Mouse (Mus musculus) MEL (cell line): ENCODE data around the gene Enc1. TPM values are rescaled to one million over a fixed set of nuclear protein-coding genes. Genes with fewer than 3 reads are reported as not detected.

Source experiments
- DNase-seq: peaks from one replicate; pipeline ENCODE4 v3.0.0; 2011; ENCODE audit warnings: low read depth, low spot score
- H3K27ac ChIP-seq: 2 replicates; pipeline ENCODE4 v1.5.1; 2012; ENCODE audit warnings: low read depth, mild to moderate bottlenecking, control low read depth, low read length, moderate library complexity; ENCODE audit not compliant: control insufficient read depth
- H3K27me3 ChIP-seq, 2 experiments: fragments of 150-350 bp in 1 of 2; sonication (generic) in 1 of 2; 2 replicates each; pipeline ENCODE4 v1.6.1; 2012; ENCODE audit warnings: low read length in 2 of 2, mild to moderate bottlenecking in 2 of 2, improper control_type of control experiment in 1 of 2, moderate library complexity in 1 of 2; ENCODE audit not compliant: insufficient read depth in 2 of 2, control insufficient read depth in 1 of 2
- H3K36me3 ChIP-seq, 2 experiments: 2 replicates each; pipeline ENCODE4 v1.6.1; 2012 to 2014; ENCODE audit warnings: low read length in 2 of 2, improper control_type of control experiment in 1 of 2, inconsistent platforms in 1 of 2, mild to moderate bottlenecking in 1 of 2; ENCODE audit not compliant: insufficient read depth in 2 of 2, control insufficient read depth in 1 of 2
- H3K4me1 ChIP-seq, 2 experiments: fragments of 150-350 bp in 1 of 2; sonication (generic) in 1 of 2; 2 replicates each; pipeline ENCODE4 v1.6.1; 2012; ENCODE audit warnings: low read length in 2 of 2, improper control_type of control experiment in 1 of 2, mild to moderate bottlenecking in 1 of 2; ENCODE audit not compliant: insufficient read depth in 2 of 2, control insufficient read depth in 1 of 2
- H3K4me3 ChIP-seq, 2 experiments: fragments of 150-350 bp in 1 of 2; sonication (generic) in 1 of 2; 2 replicates each; pipeline ENCODE4 v1.5.1; 2012; ENCODE audit warnings: low read depth in 2 of 2, low read length in 2 of 2, mild to moderate bottlenecking in 2 of 2, moderate library complexity in 2 of 2, control low read depth in 1 of 2, improper control_type of control experiment in 1 of 2; ENCODE audit not compliant: control insufficient read depth in 1 of 2, insufficient read depth in 1 of 2
- H3K79me2 ChIP-seq: 2 replicates; pipeline ENCODE4 v1.6.1; 2012; ENCODE audit warnings: mild to moderate bottlenecking, low read length, moderate library complexity; ENCODE audit not compliant: control insufficient read depth, poor library complexity, insufficient read depth
- H3K9ac ChIP-seq: 2 replicates; pipeline ENCODE4 v1.6.1; 2012; ENCODE audit warnings: low read depth, mild to moderate bottlenecking, control low read depth, low read length, moderate library complexity; ENCODE audit not compliant: control insufficient read depth, poor library complexity, severe bottlenecking
- H3K9me3 ChIP-seq: fragments of 150-350 bp; sonication (generic); replicated peaks from 2 replicates; pipeline ENCODE4 v1.6.1; 2012; ENCODE audit warnings: mild to moderate bottlenecking, low read length, improper control_type of control experiment, moderate library complexity; ENCODE audit not compliant: insufficient read depth
- CHD1 ChIP-seq: IDR thresholded peaks from 2 replicates; pipeline ENCODE4 v1.6.1; 2012; ENCODE audit warnings: low read depth, mild to moderate bottlenecking, inconsistent platforms, low read length, improper control_type of control experiment
- CHD2 ChIP-seq: IDR thresholded peaks from 2 replicates; pipeline ENCODE4 v1.6.1; 2011; ENCODE audit warnings: low read length, improper control_type of control experiment
- CTCF ChIP-seq, 3 experiments: IDR thresholded peaks in 2 of 3; conservative IDR thresholded peaks in 1 of 3; 2 replicates each; pipeline ENCODE4 v1.5.1; 2011 to 2012; ENCODE audit warnings: low read length in 3 of 3, low read depth in 2 of 3, mild to moderate bottlenecking in 2 of 3, improper control_type of control experiment in 1 of 3, inconsistent platforms in 1 of 3, mixed read lengths in 1 of 3, moderate library complexity in 1 of 3; ENCODE audit not compliant: control insufficient read depth in 1 of 3, insufficient read depth in 1 of 3, poor library complexity in 1 of 3, severe bottlenecking in 1 of 3
- EP300 ChIP-seq, 2 experiments: IDR thresholded peaks; 2 replicates each; pipeline ENCODE4 v1.6.1; 2011; ENCODE audit warnings: improper control_type of control experiment in 2 of 2, low read length in 2 of 2, low read depth in 1 of 2, mild to moderate bottlenecking in 1 of 2
- HCFC1 ChIP-seq: IDR thresholded peaks from 2 replicates; pipeline ENCODE4 v1.6.1; 2012; ENCODE audit warnings: low read depth, mild to moderate bottlenecking, inconsistent platforms, low read length, improper control_type of control experiment, moderate library complexity
- MAX ChIP-seq: IDR thresholded peaks from 2 replicates; pipeline ENCODE4 v1.6.1; 2011; ENCODE audit warnings: low read length, improper control_type of control experiment
- MAZ ChIP-seq: IDR thresholded peaks from 2 replicates; pipeline ENCODE4 v1.6.1; 2012; ENCODE audit warnings: low read depth, mild to moderate bottlenecking, inconsistent platforms, low read length, improper control_type of control experiment
- MYC ChIP-seq: IDR thresholded peaks from 2 replicates; pipeline ENCODE4 v1.6.1; 2011; ENCODE audit warnings: low read depth, mild to moderate bottlenecking, low read length, improper control_type of control experiment, moderate library complexity
- NRF1 ChIP-seq: IDR thresholded peaks from 2 replicates; pipeline ENCODE4 v1.6.1; 2014; ENCODE audit warnings: low read depth, mild to moderate bottlenecking, inconsistent platforms, low read length, improper control_type of control experiment, moderate library complexity; ENCODE audit not compliant: poor library complexity, insufficient read depth, severe bottlenecking
- POLR2A ChIP-seq, 2 experiments: IDR thresholded peaks; 2 replicates each; pipeline ENCODE4 v1.6.1; 2011 to 2012; ENCODE audit warnings: low read length in 2 of 2, mild to moderate bottlenecking in 2 of 2, control low read depth in 1 of 2, improper control_type of control experiment in 1 of 2, low read depth in 1 of 2, moderate library complexity in 1 of 2; ENCODE audit not compliant: control insufficient read depth in 1 of 2, insufficient read depth in 1 of 2, poor library complexity in 1 of 2
- POLR2AphosphoS5 ChIP-seq: IDR thresholded peaks from 2 replicates; pipeline ENCODE4 v1.6.1; 2012; ENCODE audit warnings: low read depth, borderline replicate concordance, mild to moderate bottlenecking, inconsistent platforms, low read length, moderate library complexity, mixed read lengths
- RCOR1 ChIP-seq: IDR thresholded peaks from 2 replicates; pipeline ENCODE4 v1.6.1; 2012; ENCODE audit warnings: low read depth, mild to moderate bottlenecking, inconsistent platforms, low read length, improper control_type of control experiment
- SMC3 ChIP-seq: IDR thresholded peaks from 2 replicates; pipeline ENCODE4 v1.6.1; 2011; ENCODE audit warnings: low read depth, low read length, improper control_type of control experiment
- TBP ChIP-seq: IDR thresholded peaks from 2 replicates; pipeline ENCODE4 v1.8.0; 2011; ENCODE audit warnings: low read depth, low read length, improper control_type of control experiment
- USF1 ChIP-seq: IDR thresholded peaks from 2 replicates; pipeline ENCODE4 v1.6.1; 2014; ENCODE audit warnings: low read depth, mild to moderate bottlenecking, inconsistent platforms, low read length, improper control_type of control experiment, moderate library complexity
- ZC3H11A ChIP-seq: IDR thresholded peaks from 2 replicates; pipeline ENCODE4 v1.6.1; 2012; ENCODE audit warnings: low read depth, mild to moderate bottlenecking, inconsistent platforms, low read length, improper control_type of control experiment
- ZMIZ1 ChIP-seq: IDR thresholded peaks from 2 replicates; pipeline ENCODE4 v1.6.1; 2012; ENCODE audit warnings: low read depth, mild to moderate bottlenecking, inconsistent platforms, low read length, improper control_type of control experiment, moderate library complexity
- polyA plus RNA-seq, 2 experiments: library from polyadenylated mRNA; stranded (reverse) in 1 of 2; unstranded in 1 of 2; fragments of >175 nt in 1 of 2; fragments of >200 nt in 1 of 2; gene quantifications; 2 replicates each; pipeline versions ENCODE4 v1.2.1 to v1.2.4; 2012; ENCODE audit warnings: low replicate concordance in 2 of 2, low read depth in 1 of 2; ENCODE audit not compliant: insufficient read length in 2 of 2, insufficient read depth in 1 of 2, missing spikeins in 1 of 2
- total RNA-seq: library from RNA; depleted of rRNA; stranded (reverse); fragments of 300-350 nt; gene quantifications from 2 replicates; pipeline ENCODE4 v1.2.3, GENCODE M21; 2012

Gene Enc1
- total and polyA plus RNA-seq, 3 experiments: not detected

DNA sequence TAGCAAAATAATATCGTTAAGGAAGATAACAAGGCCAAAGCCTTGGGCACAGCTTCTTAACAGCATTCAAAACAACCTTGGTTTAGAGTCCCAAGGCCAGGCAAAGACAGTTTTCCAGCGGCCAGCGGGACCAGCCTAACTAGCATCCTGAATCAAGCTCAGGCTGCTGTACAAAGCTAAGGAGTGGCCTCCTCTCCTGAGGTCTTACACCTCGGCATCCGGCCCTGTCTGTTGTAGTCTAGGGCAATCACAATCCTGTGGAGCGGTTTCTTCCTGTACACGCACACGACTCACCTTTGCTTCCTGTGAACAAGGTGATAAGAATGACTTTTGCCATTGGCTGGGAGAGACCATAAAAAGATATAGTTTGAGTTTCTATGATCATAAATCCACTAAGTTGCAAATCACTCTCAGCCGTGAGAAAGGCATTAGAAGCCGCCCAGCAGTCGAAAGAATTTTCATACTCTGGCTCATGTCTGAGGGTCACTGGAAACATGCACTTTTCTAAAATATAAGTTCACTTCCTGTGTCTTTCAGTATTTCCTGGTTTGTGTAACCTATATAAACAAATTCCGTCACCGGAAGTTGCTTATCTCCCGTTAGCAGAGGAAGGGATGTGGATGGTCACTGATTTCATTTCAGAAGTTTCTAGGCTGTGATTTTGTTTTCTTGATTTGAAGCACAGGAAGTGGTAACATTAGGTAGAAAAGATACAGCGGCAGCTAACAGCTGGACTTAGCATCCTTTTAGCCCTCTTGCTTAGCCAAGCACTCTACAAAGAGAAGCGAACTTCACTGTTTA lies 2.5 kb upstream of the Enc1 start:
- Histone ChIP-seq H3K9ac (no peak overlapping the region), H3K36me3 (no peaks in the 10 kb centered on the region), H3K9me3 (no peaks in the 10 kb centered on the region), H3K4me1 (no peaks in the 10 kb centered on the region), H3K27ac (no peak overlapping the region), H3K79me2 (no peaks in the 10 kb centered on the region), H3K27me3 (no peaks in the 10 kb centered on the region), H3K4me3 (no peak overlapping the region)
- no peak for DNase-seq
- TF ChIP-seq NRF1: no peak
- no peak for TF ChIP-seq RCOR1
- no peak for TF ChIP-seq POLR2AphosphoS5
- no peak for TF ChIP-seq MAX
- no peak for TF ChIP-seq SMC3
- no peak for TF ChIP-seq ZMIZ1
- TF ChIP-seq CTCF (IDR thresholded peaks at IDR 0.05 in 2 of 3, conservative IDR thresholded peaks at IDR 0.05 in 1 of 3; ENCODE audit: control insufficient read depth in 1 of 3, insufficient read depth in 1 of 3, low read depth in 2 of 3, low read length in 3 of 3, poor library complexity in 1 of 3, severe bottlenecking in 1 of 3): no peak

DNA sequence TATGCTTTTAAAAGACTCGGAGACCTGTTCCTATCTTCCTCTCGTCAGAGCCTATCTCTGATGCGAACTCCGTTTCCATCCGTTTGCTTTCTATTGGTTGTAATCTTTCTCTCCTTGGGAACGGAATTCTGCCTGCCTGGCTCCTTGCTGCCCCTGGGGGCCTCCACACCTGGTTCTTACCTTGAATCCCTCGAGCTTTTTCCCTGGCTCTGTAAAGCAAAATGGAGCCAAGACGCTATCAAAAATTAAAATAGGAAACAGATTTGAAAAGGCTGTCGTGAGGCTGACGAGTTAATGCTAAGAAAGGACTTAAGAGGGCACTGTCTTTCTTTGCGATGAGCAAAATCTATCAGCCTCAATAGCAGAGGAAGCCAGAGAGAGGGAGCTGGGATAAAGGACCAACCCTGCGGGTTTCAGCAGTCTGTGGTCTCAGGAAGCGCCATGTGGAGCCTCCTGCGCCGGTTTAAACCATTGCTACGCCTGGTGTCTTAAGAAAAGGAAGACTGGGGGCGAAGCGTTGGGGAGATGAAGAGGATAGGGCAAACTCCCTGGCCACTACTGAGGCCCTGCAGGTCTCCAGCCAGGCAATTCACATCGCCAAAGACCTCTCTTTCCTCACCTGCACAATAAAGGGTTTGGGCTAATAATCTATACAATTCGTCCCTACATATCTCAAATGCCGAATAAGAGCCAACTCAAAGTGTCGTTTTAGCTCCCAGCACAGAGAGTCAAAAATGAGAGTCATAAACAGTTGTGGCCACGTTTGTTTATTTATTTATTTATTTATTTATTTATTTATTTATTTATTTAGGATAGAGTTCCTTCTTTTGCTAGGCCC lies 1.3 kb upstream of the Enc1 start:
- Histone ChIP-seq H3K27me3 (no peaks in the 10 kb centered on the region), H3K4me3 (no peak overlapping the region), H3K36me3 (no peaks in the 10 kb centered on the region), H3K27ac (no peak overlapping the region), H3K9me3 (no peaks in the 10 kb centered on the region), H3K79me2 (no peaks in the 10 kb centered on the region), H3K4me1 (no peaks in the 10 kb centered on the region), H3K9ac (no peak overlapping the region)
- TF ChIP-seq MYC (no peak), CHD2 (no peak), USF1 (no peak), HCFC1 (no peak), ZC3H11A (no peak), CTCF (IDR thresholded peaks at IDR 0.05 in 2 of 3, conservative IDR thresholded peaks at IDR 0.05 in 1 of 3; ENCODE audit: control insufficient read depth in 1 of 3, insufficient read depth in 1 of 3, low read depth in 2 of 3, low read length in 3 of 3, poor library complexity in 1 of 3, severe bottlenecking in 1 of 3) (peak in 1 of 3 experiments; percentile 5; a peak in 1 of 6 replicates), MAX (no peak), EP300 (IDR thresholded peaks at IDR 0.05; ENCODE audit: low read depth in 1 of 2, low read length in 2 of 2) (no peak), POLR2A (IDR thresholded peaks at IDR 0.05; ENCODE audit: control insufficient read depth in 1 of 2, insufficient read depth in 1 of 2, low read depth in 1 of 2, low read length in 2 of 2, poor library complexity in 1 of 2) (no peak), CHD1 (no peak), TBP (no peak), SMC3 (peak; percentile 11; the same call in 1 of the 2 replicates), MAZ (no peak)
- DNase-seq: no peak
